Mouse (Mus musculus) spleen, postnatal 14 days (tissue): ENCODE measurements around the gene Gpd2.

Experiments used
- DNase-seq, 2 experiments: peaks; one replicate each; pipeline ENCODE4 v3.0.0; 2021 to 2022; ENCODE audit warnings: low spot score in 2 of 2

The Gpd2 gene

DNA sequence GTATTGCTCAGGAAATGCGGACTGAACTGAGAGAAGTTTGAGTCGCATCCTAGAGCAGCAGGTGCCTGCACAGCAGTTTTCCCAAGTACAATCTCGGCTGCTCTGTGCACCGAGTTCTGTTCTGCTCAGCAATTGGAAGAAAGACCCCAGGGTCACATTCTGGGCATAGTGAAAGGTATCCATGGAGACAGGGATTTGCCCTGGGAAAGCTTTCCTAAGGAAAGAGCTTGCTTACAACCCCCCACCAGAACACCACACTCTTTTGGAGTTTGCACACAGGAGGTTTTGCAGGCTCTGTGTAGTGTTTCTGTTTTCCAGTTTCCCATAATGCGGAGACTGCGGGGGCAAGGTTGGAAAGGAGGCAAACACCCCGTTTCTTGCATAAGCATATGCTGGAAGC is 150.4 kb downstream of the Gpd2 start:
- DNase-seq = no peak

DNA sequence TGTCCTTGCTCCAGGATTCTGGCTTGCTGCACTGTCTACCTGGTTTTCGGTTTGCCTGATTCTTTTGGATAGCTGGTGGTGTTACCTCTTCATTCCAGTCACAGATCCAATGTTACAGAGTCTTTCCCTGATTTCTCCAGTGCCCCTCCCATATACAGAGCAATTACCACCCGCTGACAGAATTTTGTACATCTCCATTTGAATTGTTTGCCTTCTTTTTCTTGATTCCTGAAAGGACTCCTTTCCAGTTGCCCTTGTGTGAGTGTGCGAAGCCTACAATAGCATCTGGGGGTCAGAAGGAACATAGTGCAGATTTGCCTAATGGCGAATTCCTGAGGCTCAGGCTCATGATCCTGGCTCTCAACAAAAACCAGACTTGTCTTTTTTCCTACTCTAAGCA is 157.6 kb downstream of the Gpd2 start:
- DNase-seq = no peak

DNA sequence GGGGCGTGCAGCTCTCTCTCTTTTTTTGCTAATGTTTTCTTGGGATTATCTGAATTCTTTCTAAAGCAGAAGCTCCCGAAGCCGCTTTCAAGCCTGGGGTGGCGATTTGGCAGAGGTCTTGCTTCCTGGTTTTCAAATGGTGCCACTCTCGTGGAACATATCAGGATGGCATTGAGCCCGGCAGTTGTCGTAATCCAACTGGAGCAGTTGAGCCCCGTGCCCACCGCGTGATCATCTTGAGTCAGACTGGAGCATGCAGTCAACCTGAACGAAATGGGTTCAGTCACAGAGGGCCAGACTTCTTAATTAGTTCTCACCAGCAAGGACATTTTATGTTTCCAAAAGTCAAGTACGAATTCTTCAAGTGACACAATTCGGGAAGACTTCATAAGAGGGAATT is 158.6 kb downstream of the Gpd2 start:
- no peak for DNase-seq

DNA sequence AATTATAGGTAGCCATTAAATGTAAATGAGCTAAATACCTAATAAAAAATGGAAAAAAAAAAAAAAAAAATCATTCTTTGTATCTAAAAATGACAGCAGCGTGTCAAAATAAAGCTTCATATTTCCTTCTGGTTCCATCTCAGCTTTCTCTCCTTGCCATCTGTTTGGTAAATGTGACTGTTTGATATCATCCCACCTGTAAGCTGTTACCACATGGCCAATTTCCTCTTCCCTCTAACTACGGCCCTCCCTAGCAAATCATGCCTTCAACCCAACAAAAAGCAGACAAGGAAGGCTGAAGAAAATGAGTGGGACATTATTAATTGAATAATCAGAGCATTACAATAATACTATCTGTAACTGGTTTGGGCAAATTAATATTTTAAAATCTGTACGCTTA is 160.3 kb downstream of the Gpd2 start:
- no peak for DNase-seq

DNA sequence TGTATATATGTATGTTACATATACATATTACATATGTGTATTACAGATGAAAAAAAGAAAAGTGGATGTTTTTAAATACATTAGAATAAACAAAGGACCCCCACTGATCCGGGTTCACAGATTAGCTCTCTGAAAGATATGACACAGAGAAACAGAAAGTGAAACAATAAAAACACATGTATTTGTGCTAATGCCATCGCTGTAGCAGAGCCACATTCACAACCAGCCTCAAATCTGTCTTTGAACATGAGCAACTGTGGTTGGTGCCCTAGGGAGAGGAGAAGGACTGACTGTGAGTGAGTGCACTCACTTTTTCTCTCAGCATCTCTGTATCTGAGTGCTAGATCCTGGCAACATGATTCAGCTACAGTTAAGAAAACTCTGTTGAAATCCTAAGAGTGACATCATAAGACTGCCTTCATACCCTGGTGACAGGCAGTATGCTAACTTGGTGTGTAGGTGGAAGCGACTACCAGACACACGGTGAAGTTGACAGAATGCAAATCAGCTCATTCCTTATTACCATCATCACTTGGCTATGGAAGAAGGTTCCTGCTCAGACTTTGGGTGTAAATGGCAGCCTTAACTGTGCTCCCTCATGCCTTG is 170.1 kb downstream of the Gpd2 start:
- no peak for DNase-seq

DNA sequence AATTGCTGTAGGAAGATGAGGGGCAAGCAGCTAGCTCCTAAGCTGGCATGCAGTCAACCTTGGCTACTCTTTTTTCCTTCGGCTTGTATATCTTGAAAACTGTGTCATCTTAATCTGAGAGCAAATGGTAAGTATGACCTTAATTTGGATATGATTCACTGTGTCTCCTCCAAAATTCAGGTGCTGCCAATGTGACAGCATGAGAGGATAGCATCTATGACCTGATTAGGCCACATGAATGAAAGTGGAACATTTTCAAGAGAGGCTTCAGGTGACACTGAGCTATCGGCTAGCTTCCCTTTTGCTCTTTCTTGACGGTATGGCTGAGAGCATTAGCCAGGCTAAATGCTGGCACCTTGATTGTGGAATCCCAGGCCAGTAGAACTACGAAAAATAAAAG is 171.0 kb downstream of the Gpd2 start:
- DNase-seq = no peak

DNA sequence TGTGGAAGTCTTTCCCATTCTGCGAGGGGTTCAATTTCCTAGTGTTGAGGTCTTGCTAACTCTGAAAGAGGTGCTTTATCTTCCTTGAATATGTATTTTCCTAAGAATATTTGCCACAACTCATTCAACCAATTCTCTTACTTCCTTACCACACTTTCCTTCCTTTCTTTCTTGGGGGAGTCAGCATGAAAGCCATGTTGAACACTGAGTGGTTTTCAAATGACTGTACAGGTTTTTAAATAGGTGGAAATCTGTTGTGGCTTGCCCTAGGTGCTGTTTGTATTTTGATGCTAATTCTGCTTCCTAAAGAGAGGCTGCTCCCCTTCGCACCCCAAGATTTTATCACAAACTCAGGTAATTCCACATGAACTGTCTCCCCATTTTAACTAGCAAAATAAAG is 174.1 kb downstream of the Gpd2 start:
- DNase-seq = no peak

DNA sequence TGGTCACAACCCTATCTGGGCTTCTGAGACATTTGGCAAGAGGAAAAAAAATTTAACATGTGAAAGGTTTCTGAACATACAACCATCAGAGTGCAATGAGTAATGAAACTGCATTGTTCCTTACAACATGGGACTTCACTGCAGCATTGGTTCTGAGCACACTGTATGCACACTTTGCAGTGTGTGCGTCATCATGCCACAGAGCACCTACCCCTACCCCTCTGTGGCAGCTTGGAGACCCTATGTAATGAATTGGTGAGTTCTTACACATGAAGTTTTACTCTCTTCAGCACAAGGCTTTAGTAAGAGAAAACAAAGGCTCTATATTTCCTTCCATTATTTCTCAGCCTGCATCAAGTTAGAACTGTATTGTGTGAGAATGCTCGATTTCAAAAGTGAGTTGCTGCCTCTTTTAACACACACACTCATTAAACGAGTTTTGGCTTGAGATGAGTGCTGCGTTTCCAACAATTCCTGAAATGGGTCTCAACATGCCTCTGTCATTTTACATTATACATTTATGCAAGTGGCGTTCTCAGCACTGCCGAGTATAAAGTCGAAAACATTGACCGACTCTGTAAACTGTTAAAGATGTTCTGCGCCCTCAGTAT is 177.2 kb downstream of the Gpd2 start:
- no peak for DNase-seq

DNA sequence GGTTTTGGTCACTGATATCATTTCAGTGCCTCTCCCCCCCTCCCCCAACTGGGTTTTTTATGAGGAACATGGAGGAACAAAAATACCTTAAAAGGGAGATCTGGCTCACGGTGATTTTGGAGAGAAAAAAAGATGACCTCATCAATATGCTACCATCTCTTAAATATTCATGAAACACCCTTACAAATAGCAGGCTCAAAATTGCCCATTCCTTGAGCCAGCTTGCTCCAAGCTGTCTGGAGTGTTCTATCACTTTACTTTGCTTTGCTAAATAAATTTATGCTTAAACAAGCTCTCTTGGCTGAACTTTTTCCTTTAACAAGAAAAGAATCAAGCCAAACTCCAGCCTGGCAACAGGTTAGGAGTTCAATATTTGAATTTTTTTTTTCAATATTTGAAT is 179.3 kb downstream of the Gpd2 start:
- DNase-seq = no peak
